Mouse (Mus musculus) heart, postnatal 25 days (tissue): Measurements from ENCODE around the gene Elf2. TPM values are rescaled to one million over a fixed set of nuclear protein-coding genes. Genes with fewer than 3 reads are reported as not detected.

Experiments used
- DNase-seq: peaks from one replicate; pipeline ENCODE4 v3.0.0; 2022; ENCODE audit warnings: low spot score
- intact Hi-C: fragments of 180-260 bp; cut with DNase I; formaldehyde crosslinking; loops from one replicate; pipeline ENCODE4 v1.15.1; 2025
- microRNA-seq: library from miRNA; unstranded; fragments of <30 nt; microRNA quantifications from one replicate; pipeline ENCODE4 v1.2.0, GENCODE M21; 2022
- total RNA-seq, 2 experiments: library from RNA; stranded (reverse); gene quantifications; 2 replicates each; pipeline ENCODE4 v1.2.3; 2021

Gene Elf2
- total RNA-seq, 2 experiments from 2014 or later, result 55.6 to 65.7 TPM

- intact Hi-C loops, result no loop called here
- no peak for DNase-seq
These were observed 136.6 kb downstream of the Elf2 start for GRCm38 (mm10) chr3:51203906-51204305.

Small RNA genes lying within 50 kb of the gene (microRNA-seq; reads per million reads assigned to microRNA genes)
- gene Gm24282, result not detected

Other genes starting within 250 kb of the Elf2 start
- 10 to 100 TPM; 30.2 to 49.7 TPM for gene Noct, start 116.2 kb downstream of the Elf2 start, total RNA-seq
- gene Mgarp, start 56.1 kb upstream of the Elf2 start, total RNA-seq, result under 1 TPM; 0.23 to 0.31 TPM
- 1,000 to 10,000 TPM; 1,646 to 1,675 TPM for gene Ndufc1, start 68.3 kb upstream of the Elf2 start, total RNA-seq
- 10 to 100 TPM; 41.6 to 47.1 TPM for gene Naa15, start 74.5 kb upstream of the Elf2 start, total RNA-seq
- 1 to 10 TPM; 7.9 to 9.4 TPM for gene Rab33b, start 143.3 kb upstream of the Elf2 start, total RNA-seq
- 10 to 100 TPM; 55.4 to 64.8 TPM for gene Setd7, start 220.2 kb upstream of the Elf2 start, total RNA-seq